Comparison of ENCODE assay signal across 8 mouse cellular contexts in the genomic region with DNA sequence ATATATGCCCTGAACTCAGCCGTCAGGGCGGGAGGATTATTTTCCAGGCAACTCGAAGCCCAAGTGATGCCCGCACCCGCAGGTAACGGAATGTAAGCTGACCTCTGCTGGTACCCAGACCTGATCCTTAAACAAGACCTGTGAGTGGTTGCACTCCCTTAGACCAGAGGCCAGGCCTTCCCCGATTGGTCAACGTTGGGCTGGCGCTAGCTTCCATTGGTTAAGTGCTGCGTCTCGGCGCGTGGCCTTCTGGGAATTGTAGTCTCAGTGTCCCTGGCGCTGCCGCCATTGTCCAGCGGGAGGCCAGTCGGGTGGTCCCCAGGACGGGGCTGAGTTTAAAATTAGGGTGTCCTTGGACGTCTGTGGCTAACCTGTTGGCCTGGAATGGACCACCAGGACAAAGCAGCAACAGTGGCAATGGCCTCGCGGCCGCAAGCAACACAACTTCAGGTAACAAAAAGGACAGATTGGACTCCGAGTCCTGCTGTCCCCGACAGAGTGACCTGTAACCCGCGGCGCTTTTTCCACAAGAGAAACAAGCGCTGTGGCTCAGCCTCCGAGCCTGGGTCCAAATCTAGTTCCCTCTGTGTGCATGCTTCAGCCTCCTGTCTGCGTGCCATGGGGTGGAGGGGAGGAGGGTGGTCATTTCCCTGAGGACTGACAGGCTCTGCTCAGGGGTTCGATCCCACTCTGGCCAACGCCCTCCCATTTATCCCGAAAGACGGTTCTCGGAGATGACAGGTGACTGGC. TPM values are rescaled to one million over a fixed set of nuclear protein-coding genes. Genes with fewer than 3 reads are reported as not detected.
DNase-seq lines count a peak whose midpoint lies in the region; ATAC-seq lines count a peak whose summit lies in the region.

Zfp128 (plus strand) TSS at position 267 of the 750 bp plus-strand sequence.

- H3K9me3 ChIP-seq in lung, embryonic 16.5 days (ENCODE audit: control insufficient read depth, low read length) = no peaks in the 10 kb centered on the region

- peak; percentile 93 for DNase-seq in MEL-GATA-1-ER (ENCODE audit: extremely low read depth, low read depth)
- peak; percentile 94 for DNase-seq in cerebellum, adult 8-10 months
- peak; percentile 95 for DNase-seq in forelimb bud, embryonic 11.5 days (ENCODE audit: low read depth, low spot score)
- DNase-seq in layer of hippocampus, adult 9-10 months (ENCODE audit: low spot score) = peak; percentile 93
- peak; percentile 87 for DNase-seq in ovary, postnatal 10 days (ENCODE audit: low spot score)
- DNase-seq in thymus, postnatal 10 days (ENCODE audit: low spot score in 2 of 2) = peak; percentile 87

- H3K27ac ChIP-seq in lung, embryonic 16.5 days (ENCODE audit: low read length) = no peak within 1 kb of the TSS

- peak; percentile 100 for ATAC-seq in hematopoietic stem cell, adult 5-6 weeks (replicated peaks in 1 of 2; ENCODE audit: insufficient read depth in 1 of 2, low FRiP score in 2 of 2, low TSS enrichment in 1 of 2, low read depth in 1 of 2, poor library complexity in 2 of 2, severe bottlenecking in 2 of 2)
- ATAC-seq in lung, embryonic 16.5 days (ENCODE audit: low read depth) = peak; percentile 100

- H3K4me3 ChIP-seq in lung, embryonic 16.5 days (ENCODE audit: low read length) = peak within 1 kb of the TSS; percentile 70

- under 1% methylated on average over 35 of the region's 35 CpGs for WGBS in lung, embryonic 16.5 days

- peak within 1 kb of the TSS; percentile 82 for H3K9ac ChIP-seq in lung, embryonic 16.5 days (ENCODE audit: low read length)

- peak within 1 kb of the TSS; percentile 79 for H3K4me2 ChIP-seq in lung, embryonic 16.5 days (ENCODE audit: low read depth, low read length)

- peaks cover 10% of the 10 kb centered on the region for H3K36me3 ChIP-seq in lung, embryonic 16.5 days (ENCODE audit: control insufficient read depth, insufficient read depth, low read length)

- H3K4me1 ChIP-seq in lung, embryonic 16.5 days (replicated peaks; ENCODE audit: control insufficient read depth, insufficient read depth, low read length) = peaks cover 7% of the 10 kb centered on the region; the same call in 1 of the 2 replicates

- no peaks in the 10 kb centered on the region for H3K27me3 ChIP-seq in lung, embryonic 16.5 days (ENCODE audit: control insufficient read depth, insufficient read depth, low read depth, low read length)

RNA-seq across cellular contexts. Expression of gene Zfp128, which starts in this region (rescaled TPM):
- 5.3 and 6.4 TPM in 2 replicates for total RNA-seq in hematopoietic stem cell, adult 5-6 weeks (2017)
- 4.1 and 4.7 TPM in 2 replicates for polyA plus RNA-seq in lung, embryonic 16.5 days (2015; fragmentation: Nextera tagmentation; extraction: Ambion mirVana)
